Mouse (Mus musculus): Measurements from ENCODE around the gene Mindy2. TPM values are rescaled to one million over a fixed set of nuclear protein-coding genes. Genes with fewer than 3 reads are reported as not detected.
"Not testable (repeated sequence)": the region's sequence is repeated elsewhere in the genome, so short reads cannot be mapped to it uniquely, and the experiment has no call there.

The Mindy2 gene
- polyA plus RNA-seq, 1 experiment from 2014 or later = 9.5 TPM

DNA sequence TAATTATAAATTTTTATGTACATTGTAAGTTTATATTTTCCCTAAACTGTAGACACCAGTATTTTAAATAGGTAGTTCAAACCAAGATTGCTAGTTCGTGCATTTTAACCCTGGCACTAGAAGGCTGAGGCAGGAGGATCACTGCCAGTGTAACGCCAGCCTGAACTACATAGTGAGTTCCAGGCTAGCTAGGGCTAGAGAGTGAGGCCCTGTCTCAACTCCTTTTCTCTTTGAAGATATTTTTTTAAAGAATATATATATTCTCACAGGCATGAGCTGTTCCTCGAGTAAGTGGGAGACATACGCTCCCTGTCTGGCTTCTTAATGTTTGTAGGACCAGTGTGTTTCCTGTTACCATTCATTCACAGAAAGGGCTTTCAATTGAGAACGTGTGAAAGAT, 100.2 kb downstream of the Mindy2 start:
- WGBS = 89% methylated on average over 5 of the region's 5 CpGs
- Histone ChIP-seq H3K9ac (ENCODE audit: low read depth, low read length) (no peak overlapping the region), H3K9me3 (ENCODE audit: control insufficient read depth) (no peaks in the 10 kb centered on the region), H3K36me3 (ENCODE audit: control insufficient read depth, insufficient read depth) (peaks cover 16% of the 10 kb centered on the region), H3K27me3 (replicated peaks; ENCODE audit: control insufficient read depth, insufficient read depth, low read length) (no peaks in the 10 kb centered on the region), H3K27ac (ENCODE audit: low read depth, low read length) (no peak overlapping the region), H3K4me3 (ENCODE audit: low read depth, low read length) (no peak overlapping the region), H3K4me2 (replicated peaks; ENCODE audit: low read depth) (no peak overlapping the region), H3K4me1 (replicated peaks; ENCODE audit: control insufficient read depth, insufficient read depth, low read length) (no peaks in the 10 kb centered on the region)
- no peak for TF ChIP-seq CTCF (IDR thresholded peaks at IDR 0.05; ENCODE audit: low read depth)
- no peak for ATAC-seq

DNA sequence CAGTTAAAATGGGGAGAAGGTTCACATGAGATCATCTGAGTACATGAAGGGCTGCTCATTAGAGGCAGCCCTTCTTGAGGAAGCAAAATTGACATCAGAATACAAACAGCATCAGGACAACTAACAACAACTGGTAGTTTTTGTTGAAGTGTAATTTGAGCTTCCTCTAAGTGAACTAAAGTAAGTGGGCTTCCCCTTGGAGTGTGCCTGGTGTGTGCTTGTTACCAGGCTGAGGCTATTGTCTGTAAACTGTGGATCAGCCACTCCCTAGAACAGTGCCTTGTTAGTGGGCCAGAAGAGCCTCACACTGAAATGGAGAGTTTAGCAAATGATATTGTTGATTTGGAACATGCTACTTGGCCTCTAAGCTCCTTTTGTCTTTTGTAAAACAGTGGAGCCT, 101.5 kb downstream of the Mindy2 start:
- Histone ChIP-seq H3K4me2 (replicated peaks; ENCODE audit: low read depth) (no peak overlapping the region), H3K4me3 (ENCODE audit: low read depth, low read length) (no peak overlapping the region), H3K27ac (ENCODE audit: low read depth, low read length) (no peak overlapping the region), H3K9ac (ENCODE audit: low read depth, low read length) (no peak overlapping the region), H3K9me3 (ENCODE audit: control insufficient read depth) (no peaks in the 10 kb centered on the region), H3K4me1 (replicated peaks; ENCODE audit: control insufficient read depth, insufficient read depth, low read length) (no peaks in the 10 kb centered on the region), H3K36me3 (ENCODE audit: control insufficient read depth, insufficient read depth) (peaks cover 16% of the 10 kb centered on the region; the same call in 1 of the 2 replicates), H3K27me3 (replicated peaks; ENCODE audit: control insufficient read depth, insufficient read depth, low read length) (no peaks in the 10 kb centered on the region)
- no peak for ATAC-seq
- TF ChIP-seq CTCF (IDR thresholded peaks at IDR 0.05; ENCODE audit: low read depth) = no peak

DNA sequence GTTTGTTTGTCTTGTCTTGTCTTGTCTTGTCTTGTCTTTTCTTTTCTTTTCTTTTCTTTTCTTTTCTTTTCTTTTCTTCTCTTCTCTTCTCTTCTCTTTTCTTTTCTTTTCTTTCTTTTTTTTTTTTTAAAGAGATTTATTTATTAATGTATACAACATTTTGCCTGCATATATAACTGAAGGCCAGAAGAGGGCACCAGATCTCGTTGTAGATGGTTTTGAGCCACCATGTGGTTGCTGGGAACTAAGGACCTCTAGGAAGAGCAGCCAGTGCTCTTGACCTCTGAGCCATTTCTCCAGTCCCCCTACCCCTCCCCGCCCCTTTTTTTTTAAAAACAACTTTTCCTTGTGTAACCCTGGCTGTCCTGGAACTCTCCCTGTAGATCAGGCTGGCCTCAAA, 104.7 kb downstream of the Mindy2 start:
- H3K27me3 ChIP-seq (replicated peaks; ENCODE audit: control insufficient read depth, insufficient read depth, low read length); H3K9me3 ChIP-seq (ENCODE audit: control insufficient read depth); H3K4me1 ChIP-seq (replicated peaks; ENCODE audit: control insufficient read depth, insufficient read depth, low read length); H3K4me3 ChIP-seq (ENCODE audit: low read depth, low read length); ATAC-seq; H3K4me2 ChIP-seq (replicated peaks; ENCODE audit: low read depth); H3K9ac ChIP-seq (ENCODE audit: low read depth, low read length): not testable (repeated sequence)
- Histone ChIP-seq H3K36me3 (ENCODE audit: control insufficient read depth, insufficient read depth) (peaks cover 17% of the 10 kb centered on the region), H3K27ac (ENCODE audit: low read depth, low read length) (peak overlapping the region; percentile 30; the same call in 1 of the 2 replicates)
- TF ChIP-seq CTCF (IDR thresholded peaks at IDR 0.05; ENCODE audit: low read depth) = peak; percentile 29; the same call in 1 of the 2 replicates
- 96% methylated on average over 2 of the region's 2 CpGs for WGBS

DNA sequence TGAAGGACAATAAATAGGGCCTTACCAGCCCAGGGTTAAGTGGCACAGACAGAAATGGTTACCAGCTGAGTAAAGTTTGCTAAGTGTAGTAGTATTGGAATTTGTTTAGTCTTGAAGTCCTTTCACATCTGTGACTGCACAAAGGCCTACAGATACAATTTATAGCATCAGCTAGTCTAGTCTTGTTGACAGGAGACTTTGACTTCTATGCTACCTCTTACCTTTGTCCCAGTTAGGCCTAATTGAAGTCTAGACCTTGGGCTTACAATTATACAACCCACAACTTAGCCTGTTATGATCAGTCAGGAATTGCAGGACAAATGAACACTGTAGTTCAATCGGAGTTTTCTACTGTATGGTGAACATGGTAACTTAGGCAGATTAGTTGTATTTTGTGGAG, 105.5 kb downstream of the Mindy2 start:
- peak overlapping the region; percentile 62; the same call in 1 of the 2 replicates for H3K27ac ChIP-seq (ENCODE audit: low read depth, low read length)
- no peak for TF ChIP-seq CTCF (IDR thresholded peaks at IDR 0.05; ENCODE audit: low read depth)
- H3K4me1 ChIP-seq (replicated peaks; ENCODE audit: control insufficient read depth, insufficient read depth, low read length) = no peaks in the 10 kb centered on the region
- no peaks in the 10 kb centered on the region for H3K9me3 ChIP-seq (ENCODE audit: control insufficient read depth)
- 72% methylated on average over 1 of the region's 1 CpGs for WGBS
- peak; percentile 68 for ATAC-seq
- no peaks in the 10 kb centered on the region for H3K27me3 ChIP-seq (replicated peaks; ENCODE audit: control insufficient read depth, insufficient read depth, low read length)
- no peak overlapping the region for H3K4me2 ChIP-seq (replicated peaks; ENCODE audit: low read depth)
- peaks cover 17% of the 10 kb centered on the region for H3K36me3 ChIP-seq (ENCODE audit: control insufficient read depth, insufficient read depth)
- H3K4me3 ChIP-seq (ENCODE audit: low read depth, low read length) = no peak overlapping the region
- no peak overlapping the region for H3K9ac ChIP-seq (ENCODE audit: low read depth, low read length)

Other genes with a start within 250 kb of the Mindy2 start
- 41.4 and 52.7 TPM in 2 replicates for gene Ccnb2, start 235.6 kb downstream of the Mindy2 start, polyA plus RNA-seq (2015; fragmentation: Nextera tagmentation; extraction: Ambion mirVana)
- gene Rnf111, start 153.4 kb downstream of the Mindy2 start, polyA plus RNA-seq (2015; fragmentation: Nextera tagmentation; extraction: Ambion mirVana) = 13.1 and 14.9 TPM in 2 replicates
- gene Sltm, start 114.4 kb downstream of the Mindy2 start, polyA plus RNA-seq (2015; fragmentation: Nextera tagmentation; extraction: Ambion mirVana) = 27.6 and 33.3 TPM in 2 replicates
- gene Gm10642, start 923 bp downstream of the Mindy2 start, polyA plus RNA-seq (2015; fragmentation: Nextera tagmentation; extraction: Ambion mirVana) = 1.4 and 1.5 TPM in 2 replicates
- gene Adam10, start 21.8 kb upstream of the Mindy2 start, polyA plus RNA-seq (2015; fragmentation: Nextera tagmentation; extraction: Ambion mirVana) = 33.5 and 34.2 TPM in 2 replicates